ENCODE assay signal across 8 mouse cellular contexts in genomic region chr11:55468611-55469047, GRCm38 (mm10). TPM values are rescaled to one million over a fixed set of nuclear protein-coding genes. Genes with fewer than 3 reads are reported as not detected.
DNase-seq lines count a peak whose midpoint lies in the region; ATAC-seq and TF ChIP-seq lines count a peak whose summit lies in the region.

No protein-coding gene starts in this region.

- TF ChIP-seq POLR2A in bone marrow, adult 2 months (IDR thresholded peaks at IDR 0.05; ENCODE audit: borderline replicate concordance, control insufficient read depth, low read depth, low read length), result no peak

- peak overlapping the region; percentile 69 for H3K4me3 ChIP-seq in bone marrow, adult 2 months (replicated peaks; ENCODE audit: control insufficient read depth, low read depth, low read length)
- peak overlapping the region; percentile 93 for H3K4me3 ChIP-seq in forebrain, embryonic 13.5 days
- peak overlapping the region; percentile 83 for H3K4me3 ChIP-seq in liver, embryonic 11.5 days (ENCODE audit: low read depth, low read length)

- DNase-seq in left cerebral cortex, adult 11 months (ENCODE audit: low spot score), result peak; percentile 26
- DNase-seq in left cerebral cortex, adult 18-20 months (ENCODE audit: low spot score in 2 of 2), result no peak
- DNase-seq in liver, embryonic 11.5 days (ENCODE audit: low spot score), result no peak
- peak; percentile 34 for DNase-seq in skeletal muscle tissue, adult 2 months (ENCODE audit: low read depth, low spot score)
- DNase-seq in left cerebral cortex, postnatal 25 days (ENCODE audit: low spot score in 2 of 2), result no peak

- peak overlapping the region; percentile 67 for H3K4me2 ChIP-seq in forebrain, embryonic 13.5 days
- H3K4me2 ChIP-seq in liver, embryonic 11.5 days, result peak overlapping the region; percentile 90

- H3K36me3 ChIP-seq in forebrain, embryonic 13.5 days (ENCODE audit: poor library complexity, severe bottlenecking), result peaks cover 21% of the 10 kb centered on the region
- H3K36me3 ChIP-seq in liver, embryonic 11.5 days (ENCODE audit: control insufficient read depth, insufficient read depth, low read length), result peaks cover 8% of the 10 kb centered on the region; the same call in 1 of the 2 replicates

- peak; percentile 9; the same call in 1 of the 2 replicates for ATAC-seq in forebrain, embryonic 13.5 days
- peak; percentile 16; the same call in 1 of the 2 replicates for ATAC-seq in liver, embryonic 11.5 days (replicated peaks; ENCODE audit: low FRiP score)
- ATAC-seq in CD4-positive, CD25-positive, alpha-beta regulatory T cell, adult 4 months, result no peak

- no peak for TF ChIP-seq CTCF in bone marrow, adult 2 months (IDR thresholded peaks at IDR 0.05; ENCODE audit: control insufficient read depth, insufficient read depth, low read length)

- intact Hi-C loops in left cerebral cortex, postnatal 25 days (cut with DNase I), result no loop called here

- H3K9me3 ChIP-seq in forebrain, embryonic 13.5 days (replicated peaks), result no peaks in the 10 kb centered on the region
- no peaks in the 10 kb centered on the region for H3K9me3 ChIP-seq in liver, embryonic 11.5 days (ENCODE audit: control insufficient read depth, low read length)

- H3K27ac ChIP-seq in bone marrow, adult 2 months (ENCODE audit: control insufficient read depth, insufficient read depth, low read depth, low read length, poor library complexity), result peak overlapping the region; percentile 91
- peak overlapping the region; percentile 82 for H3K27ac ChIP-seq in forebrain, embryonic 13.5 days
- peak overlapping the region; percentile 84 for H3K27ac ChIP-seq in liver, embryonic 11.5 days (ENCODE audit: low read depth, low read length)

- under 1% methylated on average over 17 of the region's 17 CpGs for WGBS in bone marrow, adult 2 months
- 4% methylated on average over 17 of the region's 17 CpGs for WGBS in forebrain, embryonic 13.5 days
- WGBS in liver, embryonic 11.5 days, result 2% methylated on average over 17 of the region's 17 CpGs

- peaks cover 3% of the 10 kb centered on the region; the same call in 1 of the 2 replicates for H3K4me1 ChIP-seq in bone marrow, adult 2 months (ENCODE audit: control insufficient read depth, insufficient read depth, low read length)
- peaks cover 28% of the 10 kb centered on the region for H3K4me1 ChIP-seq in forebrain, embryonic 13.5 days
- peaks cover 23% of the 10 kb centered on the region for H3K4me1 ChIP-seq in liver, embryonic 11.5 days (replicated peaks; ENCODE audit: control insufficient read depth, insufficient read depth, low read length)

- no peaks in the 10 kb centered on the region for H3K27me3 ChIP-seq in forebrain, embryonic 13.5 days
- H3K27me3 ChIP-seq in liver, embryonic 11.5 days (replicated peaks; ENCODE audit: control insufficient read depth, insufficient read depth, low read length), result no peaks in the 10 kb centered on the region

- H3K9ac ChIP-seq in forebrain, embryonic 13.5 days, result peak overlapping the region; percentile 70
- H3K9ac ChIP-seq in liver, embryonic 11.5 days (ENCODE audit: low read depth, low read length), result peak overlapping the region; percentile 85

RNA-seq across cellular contexts. Expression of gene G3bp1, which starts 0.9 kb away (rescaled TPM):
- total RNA-seq in left cerebral cortex, adult 18-20 months (2021), result 10 to 100 TPM; 34.4 to 35.7 TPM
- polyA plus RNA-seq in bone marrow, adult 2 months (2011; ENCODE audit: insufficient read depth, insufficient read length, low replicate concordance, missing spikeins), result 29.5 and 38.1 TPM in 2 replicates
- polyA plus RNA-seq in forebrain, embryonic 13.5 days (2015; fragmentation: Nextera tagmentation; extraction: Ambion mirVana), result 182 and 199 TPM in 2 replicates
- polyA plus RNA-seq in liver, embryonic 11.5 days (2014; fragmentation: Nextera tagmentation; extraction: Ambion mirVana), result 204 and 223 TPM in 2 replicates
- polyA plus RNA-seq in CD4-positive, CD25-positive, alpha-beta regulatory T cell, adult 4 months (2017; shearing (Covaris generic)), result 10 to 100 TPM; 61.1 to 74.7 TPM
- total RNA-seq in left cerebral cortex, postnatal 25 days (2021), result 10 to 100 TPM; 34.1 to 34.4 TPM

RNA-seq across cellular contexts. Expression of gene Atox1, which starts 7.6 kb away (rescaled TPM):
- 100 to 1,000 TPM in 1 of 2 experiments, 10 to 100 TPM in 1; 84.3 to 103 TPM for total RNA-seq in left cerebral cortex, adult 18-20 months (2021)
- polyA plus RNA-seq in bone marrow, adult 2 months (2011; ENCODE audit: insufficient read depth, insufficient read length, low replicate concordance, missing spikeins), result 75.4 and 128 TPM in 2 replicates
- polyA plus RNA-seq in forebrain, embryonic 13.5 days (2015; fragmentation: Nextera tagmentation; extraction: Ambion mirVana), result 260 and 278 TPM in 2 replicates
- 243 and 270 TPM in 2 replicates for polyA plus RNA-seq in liver, embryonic 11.5 days (2014; fragmentation: Nextera tagmentation; extraction: Ambion mirVana)
- 100 to 1,000 TPM; 157 to 199 TPM for polyA plus RNA-seq in CD4-positive, CD25-positive, alpha-beta regulatory T cell, adult 4 months (2017; shearing (Covaris generic))
- total RNA-seq in left cerebral cortex, postnatal 25 days (2021), result 100 to 1,000 TPM in 1 of 2 experiments, 10 to 100 TPM in 1; 98.7 to 111 TPM

RNA-seq across cellular contexts. Expression of gene Sparc, which starts 45.6 kb away (rescaled TPM):
- 100 to 1,000 TPM; 174 to 202 TPM for total RNA-seq in left cerebral cortex, adult 18-20 months (2021)
- polyA plus RNA-seq in bone marrow, adult 2 months (2011; ENCODE audit: insufficient read depth, insufficient read length, low replicate concordance, missing spikeins), result 79.8 and 90.9 TPM in 2 replicates
- 273 and 289 TPM in 2 replicates for polyA plus RNA-seq in forebrain, embryonic 13.5 days (2015; fragmentation: Nextera tagmentation; extraction: Ambion mirVana)
- polyA plus RNA-seq in liver, embryonic 11.5 days (2014; fragmentation: Nextera tagmentation; extraction: Ambion mirVana), result 300 and 334 TPM in 2 replicates
- under 1 TPM in 1 of 2 experiments, not detected in 1; 0.28 TPM for polyA plus RNA-seq in CD4-positive, CD25-positive, alpha-beta regulatory T cell, adult 4 months (2017; shearing (Covaris generic))
- 100 to 1,000 TPM; 275 to 297 TPM for total RNA-seq in left cerebral cortex, postnatal 25 days (2021)

Comparison
In these comparisons a context has a peak if more than half of its experiments do, and no peak if none do; other contexts are left out.
1. DNase-seq: peak in left cerebral cortex, adult 11 months (single experiment) and skeletal muscle tissue, adult 2 months (single experiment); none in left cerebral cortex, adult 18-20 months (0 of 2), liver, embryonic 11.5 days (single experiment) and left cerebral cortex, postnatal 25 days (0 of 2).
2. RNA of gene Sparc, which starts 45.6 kb away (polyA plus RNA-seq): 300 to 334 TPM in liver, embryonic 11.5 days, 273 to 289 TPM in forebrain, embryonic 13.5 days and 79.8 to 90.9 TPM in bone marrow, adult 2 months; 0.28 TPM in CD4-positive, CD25-positive, alpha-beta regulatory T cell, adult 4 months; every median in the first group is over 10 times any median in the second.
3. Peak in every context shown above with its lines, with median percentiles within 50 percentile points of each other: H3K27ac ChIP-seq and H3K4me3 ChIP-seq.